Mouse (Mus musculus) neutrophil, adult 5-6 weeks (primary cell): Measurements from ENCODE around the gene Cd300lg. TPM values are rescaled to one million over a fixed set of nuclear protein-coding genes. Genes with fewer than 3 reads are reported as not detected.

Experiments
- ATAC-seq: fragments of 151-379, 151-347 bp; 2 replicates; pipeline ENCODE4 v1.8.0; 2017; ENCODE audit warnings: mild to moderate bottlenecking, moderate TSS enrichment; ENCODE audit not compliant: insufficient number of reproducible peaks, poor library complexity, low FRiP score, severe bottlenecking; ENCODE audit errors: extremely low read depth
- total RNA-seq: library from RNA; stranded (forward); fragments of 200-1000 nt; gene quantifications from 2 replicates; pipeline ENCODE4 v1.2.3, GENCODE M21; 2017

The Cd300lg gene
- total RNA-seq, 1 experiment from 2014 or later: 0.58 TPM

GRCm38 (mm10) chr11:102044691-102045212 lies 3.4 kb downstream of the Cd300lg start:
- no peak for ATAC-seq

- no peak for ATAC-seq
These were observed 5.3 kb downstream of the Cd300lg start for GRCm38 (mm10) chr11:102046607-102047006.

GRCm38 (mm10) chr11:102049875-102050482 lies 8.7 kb downstream of the Cd300lg start:
- ATAC-seq: no peak

GRCm38 (mm10) chr11:102051541-102051940 lies 10.2 kb downstream of the Cd300lg start:
- no peak for ATAC-seq

GRCm38 (mm10) chr11:102051954-102052353 lies 10.6 kb downstream of the Cd300lg start:
- no peak for ATAC-seq

- no peak for ATAC-seq
These were observed 11.4 kb downstream of the Cd300lg start for GRCm38 (mm10) chr11:102052697-102053096.

- ATAC-seq: no peak
These were observed 11.9 kb downstream of the Cd300lg start for GRCm38 (mm10) chr11:102053183-102053582.

- no peak for ATAC-seq
These were observed 12.5 kb downstream of the Cd300lg start for GRCm38 (mm10) chr11:102053847-102054246.

GRCm38 (mm10) chr11:102061236-102061940 lies 20.1 kb downstream of the Cd300lg start:
- ATAC-seq: no peak

- no peak for ATAC-seq
These were observed 20.7 kb downstream of the Cd300lg start for GRCm38 (mm10) chr11:102061941-102062473.

- no peak for ATAC-seq
These were observed 21.8 kb downstream of the Cd300lg start for GRCm38 (mm10) chr11:102063076-102063475.

GRCm38 (mm10) chr11:102068969-102069368 lies 27.7 kb downstream of the Cd300lg start:
- no peak for ATAC-seq

GRCm38 (mm10) chr11:102069633-102070032 lies 28.3 kb downstream of the Cd300lg start:
- no peak for ATAC-seq

- ATAC-seq: no peak
These were observed 29.1 kb downstream of the Cd300lg start for GRCm38 (mm10) chr11:102070426-102070825.

GRCm38 (mm10) chr11:102072729-102073128 lies 31.4 kb downstream of the Cd300lg start:
- ATAC-seq: no peak

GRCm38 (mm10) chr11:102073722-102074121 lies 32.4 kb downstream of the Cd300lg start:
- no peak for ATAC-seq

GRCm38 (mm10) chr11:102082322-102082721 lies 41.0 kb downstream of the Cd300lg start:
- no peak for ATAC-seq

- no peak for ATAC-seq
These were observed 41.9 kb downstream of the Cd300lg start for GRCm38 (mm10) chr11:102083193-102083592.

GRCm38 (mm10) chr11:102084159-102084558 lies 42.9 kb downstream of the Cd300lg start:
- ATAC-seq: no peak

GRCm38 (mm10) chr11:102086331-102086730 lies 45.0 kb downstream of the Cd300lg start:
- no peak for ATAC-seq
